Mouse (Mus musculus) liver, postnatal 0 days (tissue): ENCODE measurements around the gene Atp8b5.

Source experiments
- CTCF ChIP-seq: sonication (generic); IDR thresholded peaks from 2 replicates; pipeline ENCODE4 v1.5.1; 2016; ENCODE audit warnings: antibody characterized with exemption, low read depth
- EP300 ChIP-seq: IDR thresholded peaks from 2 replicates; pipeline ENCODE4 v1.6.1; 2016; ENCODE audit warnings: antibody characterized with exemption, low read depth, mild to moderate bottlenecking

GRCm38 (mm10) chr4:43248026-43248425, 18.9 kb upstream of the Atp8b5 start:
- no peak for TF ChIP-seq CTCF
- TF ChIP-seq EP300: no peak
